Mouse (Mus musculus) heart, adult 18-20 months (tissue): ENCODE results near the gene Gm37240. TPM values are rescaled to one million over a fixed set of nuclear protein-coding genes. Genes with fewer than 3 reads are reported as not detected.
"Not testable (repeated sequence)": the region's sequence is repeated elsewhere in the genome, so short reads cannot be mapped to it uniquely, and the experiment has no call there.

ENCODE experiments used
- DNase-seq, 2 experiments: peaks; one replicate each; pipeline ENCODE4 v3.0.0; 2021 to 2022; ENCODE audit warnings: mixed read lengths in 1 of 2
- total RNA-seq, 2 experiments: library from RNA; stranded (reverse); gene quantifications; 2 replicates each; pipeline ENCODE4 v1.2.3; 2021

Gm37240 gene
- total RNA-seq, 2 experiments from 2014 or later: 30.0 to 39.3 TPM

DNA sequence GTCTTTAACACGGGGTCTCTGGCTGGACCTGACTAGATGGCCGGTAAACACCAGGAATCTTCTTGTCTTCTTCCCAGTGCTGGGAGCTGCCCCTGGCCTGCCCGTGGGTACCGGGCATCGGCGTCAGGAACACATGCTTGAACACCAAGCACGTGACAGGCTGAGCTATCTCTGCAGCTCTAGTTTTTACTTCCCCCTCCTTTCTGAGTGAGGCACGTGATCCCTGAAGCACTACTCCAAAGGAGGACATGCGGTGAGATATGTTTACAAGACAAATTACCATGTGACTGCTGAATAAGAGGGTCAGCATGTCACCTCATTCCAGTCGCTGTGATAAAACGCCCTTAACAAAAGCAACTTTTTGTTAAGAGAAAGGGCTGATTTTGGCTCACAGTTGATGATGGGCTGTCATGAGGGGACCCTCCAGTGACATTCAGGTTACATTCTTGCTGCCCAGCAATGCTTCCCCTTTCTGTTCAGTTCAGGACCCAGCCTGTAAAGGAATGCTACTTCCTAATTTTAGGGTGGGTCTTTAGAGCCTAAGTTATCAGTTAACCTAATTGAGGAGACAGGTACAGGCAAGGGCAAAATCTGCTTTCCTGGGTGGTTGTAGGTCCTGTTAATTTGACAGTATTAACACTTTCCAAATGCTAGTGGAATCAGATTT, 1003.4 kb downstream of the Gm37240 start:
- DNase-seq: peak; percentile 60 to 70

DNA sequence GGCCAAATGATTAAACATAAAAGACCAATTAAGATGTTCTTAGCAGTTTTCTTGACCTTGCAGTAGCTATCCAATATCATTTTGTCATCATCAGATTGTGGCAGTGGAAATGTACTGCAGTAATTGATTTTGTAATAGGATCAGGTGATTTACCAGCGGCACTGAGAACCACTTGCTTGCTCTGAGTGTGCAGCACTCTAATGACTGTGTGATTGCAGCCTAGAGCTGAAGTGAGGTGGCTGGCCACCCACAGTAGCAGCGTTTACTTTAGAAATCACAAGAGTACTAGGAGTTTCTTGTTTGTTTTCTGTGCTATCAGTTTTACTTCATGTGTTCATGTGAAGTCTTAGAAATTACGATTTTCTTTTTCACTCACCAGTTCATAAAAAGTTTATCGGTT, 1011.1 kb downstream of the Gm37240 start:
- no peak for DNase-seq

DNA sequence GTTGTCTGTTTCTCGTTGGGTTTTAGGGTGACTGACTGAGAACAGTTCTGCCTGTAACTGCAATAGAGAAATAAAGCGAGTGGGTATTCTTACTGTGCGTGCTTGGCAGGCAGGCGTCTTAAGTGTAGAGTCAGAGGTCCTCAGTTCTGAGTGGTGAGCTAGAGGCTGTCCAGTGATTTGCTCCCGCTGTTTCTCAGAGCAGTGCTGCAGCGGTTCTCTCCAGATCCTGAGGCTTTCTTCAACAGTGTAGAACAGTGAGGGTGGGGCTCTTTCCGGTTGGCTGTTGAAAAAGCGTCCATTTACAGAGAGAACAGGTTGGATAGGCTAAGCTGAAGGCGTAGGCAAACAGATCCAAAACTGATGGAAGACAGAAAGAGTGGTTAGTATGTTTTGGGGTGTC, 1012.0 kb downstream of the Gm37240 start:
- no peak for DNase-seq

DNA sequence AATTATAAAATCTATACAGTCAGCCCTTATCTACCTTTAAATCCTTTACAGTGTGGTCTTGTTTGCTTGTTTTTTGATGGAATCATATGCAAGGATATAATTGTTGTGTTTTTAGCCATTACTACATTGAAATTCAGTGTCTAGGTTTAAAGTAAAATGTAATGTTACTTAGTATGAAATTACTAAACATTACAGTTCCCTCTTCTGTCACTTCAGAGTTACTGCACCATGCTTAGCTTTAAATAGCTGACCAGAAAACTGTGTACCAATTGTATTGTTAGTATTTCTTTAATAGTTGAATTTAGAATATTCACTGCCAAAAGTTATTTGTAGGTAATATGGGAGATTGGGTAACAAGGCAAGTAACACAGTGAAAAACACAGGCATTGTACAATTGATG, 1017.2 kb downstream of the Gm37240 start:
- DNase-seq: no peak

DNA sequence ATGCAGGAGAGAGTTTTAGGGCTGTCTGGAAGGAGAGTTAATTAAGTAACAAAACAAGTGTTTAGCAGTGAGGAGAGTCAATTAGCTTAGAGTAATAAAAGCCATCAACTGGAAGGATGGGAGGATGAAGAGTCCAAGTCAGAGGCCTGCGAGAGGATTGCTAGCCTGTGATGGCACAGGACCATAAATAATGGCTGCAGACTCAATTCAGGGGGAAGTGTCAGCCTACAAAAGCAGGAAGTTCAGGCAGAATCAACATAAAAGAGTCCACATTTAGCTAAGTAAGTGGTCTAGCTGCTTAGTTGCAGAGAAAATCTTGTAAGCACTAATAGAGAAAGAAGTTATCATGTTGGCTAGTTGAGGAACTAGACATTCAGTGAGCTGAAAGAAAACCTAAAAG, 1019.3 kb downstream of the Gm37240 start:
- no peak for DNase-seq

DNA sequence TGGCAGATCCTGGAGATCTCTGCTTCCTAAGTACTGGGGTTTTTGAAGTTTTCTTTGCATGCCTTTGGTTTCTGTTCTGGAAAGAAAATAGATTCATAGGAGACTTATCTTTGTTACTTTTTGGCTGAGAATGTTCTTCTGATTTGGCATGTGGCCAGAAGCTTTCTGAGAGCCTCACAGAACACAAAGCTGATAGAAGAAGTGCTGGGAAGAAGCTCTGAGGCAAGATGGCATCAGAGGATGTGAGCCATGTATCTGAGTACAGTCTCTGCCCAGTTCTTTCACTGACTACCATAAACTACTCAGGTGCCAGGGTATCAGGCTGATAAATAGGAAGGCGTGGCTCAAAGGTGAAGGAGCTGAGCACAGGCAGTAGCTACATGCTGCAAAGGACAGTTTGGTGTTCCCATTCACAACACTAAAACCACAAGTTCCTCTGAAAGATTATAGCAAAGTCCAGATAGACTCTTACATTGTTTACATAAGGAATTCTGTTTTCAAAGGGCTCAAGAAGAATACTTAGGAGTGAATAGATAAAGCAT, 1019.8 kb downstream of the Gm37240 start:
- no peak for DNase-seq

DNA sequence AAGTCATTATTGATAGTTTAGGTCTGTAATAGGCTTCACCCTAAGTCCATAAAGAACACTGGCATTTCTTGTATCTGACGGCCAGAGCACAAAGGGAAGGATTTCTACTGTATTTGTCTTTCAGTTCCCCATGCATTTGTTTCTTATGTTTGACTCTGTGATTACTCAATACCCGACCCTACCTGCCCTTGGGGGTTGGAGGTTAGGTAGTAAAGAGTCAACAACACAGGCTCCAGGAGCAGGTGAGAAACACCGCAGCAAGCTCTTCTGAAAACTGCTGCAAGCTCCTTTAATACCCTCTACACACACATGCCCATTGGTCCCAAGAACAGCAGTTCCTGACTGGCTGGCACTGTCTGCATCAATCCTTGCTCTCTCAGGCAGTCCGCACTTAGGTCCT, 1020.5 kb downstream of the Gm37240 start:
- no peak for DNase-seq

DNA sequence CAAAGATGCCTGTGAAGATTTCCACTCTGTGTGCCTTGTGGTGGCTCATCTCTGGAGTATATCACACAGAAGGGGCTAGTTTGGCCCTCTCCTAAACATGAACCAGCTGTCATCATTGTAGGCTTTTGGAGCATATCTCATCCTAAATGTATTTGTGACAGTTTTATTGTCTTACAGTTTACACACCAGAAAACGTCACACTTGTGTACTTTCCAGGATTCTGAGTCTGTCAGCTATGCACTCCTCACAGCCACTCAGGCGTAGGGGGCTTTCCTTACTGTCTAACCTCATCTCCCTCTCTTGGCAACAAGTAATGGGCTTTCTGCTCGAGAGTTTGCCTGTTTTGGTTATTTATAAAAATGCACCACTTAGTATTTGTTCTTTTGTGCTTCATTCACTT, 1021.6 kb downstream of the Gm37240 start:
- DNase-seq: no peak

DNA sequence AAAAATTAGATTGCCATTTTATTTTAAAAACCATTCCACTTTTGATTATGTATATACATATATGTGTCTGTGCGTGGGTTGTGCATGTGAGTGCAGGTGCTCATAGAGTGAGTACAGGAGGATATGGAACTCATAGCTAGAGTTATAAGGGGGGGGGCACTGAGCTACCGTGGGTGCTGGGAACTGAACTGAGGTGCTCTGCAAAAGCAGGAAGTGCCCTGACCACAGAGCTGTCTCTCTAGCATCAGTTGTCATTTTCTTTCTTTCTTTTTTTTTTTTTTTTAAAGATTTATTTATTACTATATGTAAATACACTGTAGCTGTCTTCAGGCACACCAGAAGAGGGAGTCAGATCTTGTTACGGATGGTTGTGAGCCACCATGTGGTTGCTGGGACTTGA, 1025.5 kb downstream of the Gm37240 start:
- DNase-seq: not testable (repeated sequence)

DNA sequence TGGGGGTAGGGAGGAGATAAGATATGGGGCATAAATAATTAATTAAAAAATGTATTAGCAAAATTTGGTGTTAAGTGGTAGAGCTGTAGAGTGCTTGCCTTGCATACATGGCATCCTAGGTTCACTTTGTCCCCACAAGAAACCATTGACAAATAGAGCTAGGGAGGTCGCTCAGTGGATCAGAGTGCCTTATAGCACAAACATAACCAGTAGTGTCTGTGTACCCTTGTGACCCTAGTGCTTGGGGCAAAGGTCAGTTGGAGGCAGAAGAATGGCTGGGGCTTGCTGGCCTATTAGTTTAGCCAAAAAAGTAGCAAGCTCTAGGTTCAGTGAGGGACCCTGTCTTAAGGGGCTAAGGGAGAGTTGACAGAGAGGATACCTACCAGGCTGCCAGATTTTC, 1026.6 kb downstream of the Gm37240 start:
- no peak for DNase-seq

DNA sequence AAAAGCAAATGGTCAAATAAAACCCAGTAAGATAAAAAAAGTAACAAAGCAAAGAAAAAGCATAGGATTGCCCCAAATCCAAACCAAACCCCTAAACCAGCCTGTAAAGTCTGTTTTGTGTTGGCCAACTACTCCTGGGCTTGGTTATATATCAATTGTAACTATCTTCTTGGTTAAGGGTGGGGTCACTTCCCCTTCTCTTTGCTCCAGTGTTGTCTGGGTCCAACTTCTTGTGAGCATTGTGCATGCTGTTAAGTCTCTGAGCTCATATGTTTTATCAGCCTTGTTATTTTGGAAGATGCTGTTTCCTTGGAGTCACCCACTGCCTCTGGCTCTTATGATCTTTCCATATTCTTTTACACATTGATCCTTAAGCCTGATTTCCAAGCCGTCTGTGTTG, 1032.9 kb downstream of the Gm37240 start:
- DNase-seq: no peak

DNA sequence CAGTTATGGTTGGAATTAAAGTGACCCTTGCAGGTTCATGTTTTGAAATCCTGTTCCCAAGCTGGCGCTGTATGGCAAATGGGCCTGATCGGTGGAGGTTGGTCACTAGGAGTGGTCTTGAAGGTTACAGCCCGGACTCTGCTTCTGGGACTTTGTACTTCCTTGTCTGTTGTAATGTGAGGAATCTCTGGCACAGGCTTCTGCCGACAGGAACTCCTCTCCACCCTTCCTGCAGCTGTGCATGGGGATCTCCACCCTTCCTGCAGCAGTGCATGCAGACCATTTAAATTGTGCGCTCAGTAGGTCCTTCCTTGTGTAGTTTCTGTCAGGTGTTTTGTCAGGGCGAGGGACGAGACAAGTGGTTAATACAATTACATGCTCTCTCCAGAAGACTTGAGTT, 1034.4 kb downstream of the Gm37240 start:
- peak; percentile 71 to 90 for DNase-seq

DNA sequence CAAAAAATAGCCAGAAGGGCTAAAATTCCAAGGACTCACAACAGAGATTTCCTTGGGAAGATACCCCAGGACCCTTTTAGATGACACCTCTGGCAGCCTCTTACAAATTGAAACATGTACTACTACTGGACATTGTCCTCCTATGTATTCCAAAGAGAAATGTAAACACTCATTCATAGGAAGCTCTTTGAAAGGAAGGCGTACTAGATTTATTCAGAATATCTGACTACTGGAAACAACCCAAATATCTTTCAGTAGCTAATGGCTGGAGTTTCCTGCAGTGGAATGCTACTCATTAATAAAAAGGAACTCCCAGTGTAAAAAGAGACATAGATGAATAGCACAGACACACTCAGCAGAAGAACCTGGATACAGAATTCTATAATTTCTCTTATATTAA, 1035.5 kb downstream of the Gm37240 start:
- no peak for DNase-seq

DNA sequence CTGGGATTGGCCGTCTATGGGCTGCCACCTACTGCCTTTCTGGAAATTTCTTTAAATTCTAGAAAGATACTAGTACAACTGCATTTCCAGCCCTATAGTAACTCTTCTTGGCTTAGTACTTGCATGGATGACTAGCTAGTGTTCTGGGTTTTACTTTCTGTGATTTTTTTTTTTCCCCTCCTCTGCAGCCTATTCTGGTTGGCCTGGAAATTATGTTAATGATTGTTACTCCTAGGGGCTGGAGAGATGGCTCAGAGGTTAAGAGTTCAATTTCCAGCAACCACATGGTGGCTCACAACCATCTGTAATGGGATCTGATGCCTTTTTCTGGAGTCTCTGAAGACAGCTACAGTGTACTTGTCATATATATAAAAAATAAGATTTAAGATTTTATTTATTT, 1036.9 kb downstream of the Gm37240 start:
- DNase-seq: no peak

DNA sequence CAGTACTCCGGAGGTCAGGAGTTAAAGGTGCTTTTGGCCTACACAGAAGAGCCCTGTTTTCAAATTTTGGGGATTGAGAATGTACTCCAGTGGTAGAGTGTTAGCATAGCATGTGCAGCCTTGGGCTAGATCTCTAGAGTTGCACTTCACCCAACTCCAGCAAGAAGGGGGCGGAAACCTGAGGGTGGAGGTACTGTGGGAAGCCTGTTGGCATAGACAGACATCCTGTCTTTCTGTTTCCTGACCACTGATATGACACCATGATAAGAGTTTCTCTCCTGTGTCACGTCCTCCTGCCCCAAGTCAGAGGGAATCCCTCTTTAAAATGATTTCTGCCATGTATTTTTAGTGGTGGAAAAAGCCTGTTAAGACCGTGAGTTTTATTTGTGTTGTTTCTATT, 1038.5 kb downstream of the Gm37240 start:
- peak in 1 of 2 experiments; percentile 60 for DNase-seq

DNA sequence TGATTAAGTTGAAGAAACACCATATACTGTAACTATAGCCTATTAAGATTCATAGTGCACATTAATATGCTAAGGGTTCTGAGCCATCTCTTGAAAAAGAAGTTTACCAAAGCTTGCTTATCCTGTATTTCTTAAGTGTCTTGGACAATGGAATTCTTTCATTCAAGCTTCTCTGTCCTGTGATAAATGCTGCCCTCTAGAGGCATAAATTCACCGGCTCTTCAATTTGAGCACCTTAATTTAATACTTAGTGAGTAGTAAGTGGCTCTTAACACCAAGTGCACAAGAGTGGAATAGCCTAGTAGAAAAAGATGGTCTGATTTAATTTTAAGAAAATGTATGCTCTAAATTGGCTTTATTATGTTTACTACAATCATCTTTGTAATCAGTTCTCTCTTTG, 1043.7 kb downstream of the Gm37240 start:
- peak; percentile 65 to 83 for DNase-seq

DNA sequence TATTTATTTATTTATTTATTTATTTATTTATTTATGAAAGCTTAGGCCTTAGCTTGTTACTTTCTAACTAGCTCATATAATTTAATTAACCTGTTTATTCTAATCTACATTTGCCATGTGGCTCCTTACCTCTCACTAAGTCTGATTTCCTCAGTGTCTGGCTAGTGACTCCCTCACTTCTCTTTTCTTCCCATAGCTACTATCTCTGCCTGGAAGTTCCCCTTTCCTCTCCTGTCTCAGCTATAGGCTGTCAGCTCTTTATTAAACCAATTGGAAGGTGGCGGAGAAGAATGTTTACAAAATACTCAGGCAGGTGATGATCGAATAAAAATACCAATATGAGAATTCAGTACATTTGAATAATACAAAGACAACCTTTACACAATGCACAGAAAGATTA, 1044.5 kb downstream of the Gm37240 start:
- no peak for DNase-seq

DNA sequence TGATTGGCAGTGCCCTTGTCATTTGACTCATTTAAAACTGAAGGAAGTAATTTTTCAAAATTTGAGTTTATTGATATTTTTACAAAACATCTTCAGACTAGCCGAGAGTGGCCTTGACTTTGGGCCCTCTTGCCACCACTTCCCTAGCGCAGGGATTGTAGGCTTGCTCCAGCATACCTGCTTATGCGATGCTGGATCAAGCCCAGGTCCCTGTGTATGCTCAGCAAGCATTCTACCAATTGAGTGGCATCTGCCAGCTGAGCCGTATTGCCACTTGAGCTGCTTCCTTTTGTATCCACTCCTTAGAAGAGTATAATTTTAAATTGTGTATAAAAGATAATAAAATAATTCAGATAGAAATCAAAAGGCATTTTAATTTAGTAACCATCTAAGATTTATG, 1046.0 kb downstream of the Gm37240 start:
- no peak for DNase-seq

DNA sequence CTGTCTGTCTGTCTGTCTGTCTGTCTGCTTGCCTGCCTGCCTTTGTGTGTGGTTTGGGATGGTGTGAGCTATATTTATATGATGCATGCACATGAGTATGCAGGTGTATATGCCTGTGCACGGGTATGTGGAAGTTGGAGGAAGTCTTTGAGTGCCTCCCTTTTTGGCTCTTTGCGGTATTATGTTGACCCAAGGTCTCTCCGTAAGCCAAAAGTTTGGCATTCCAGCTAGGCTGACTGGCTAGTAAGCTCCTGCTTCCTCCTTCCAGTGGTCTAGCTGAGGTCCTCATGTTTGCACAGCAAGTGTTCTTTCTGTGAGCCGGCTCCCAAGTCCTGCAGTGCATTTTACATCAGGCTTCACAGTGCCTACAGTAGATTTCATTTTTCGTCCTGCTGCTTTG, 1047.8 kb downstream of the Gm37240 start:
- DNase-seq: no peak

DNA sequence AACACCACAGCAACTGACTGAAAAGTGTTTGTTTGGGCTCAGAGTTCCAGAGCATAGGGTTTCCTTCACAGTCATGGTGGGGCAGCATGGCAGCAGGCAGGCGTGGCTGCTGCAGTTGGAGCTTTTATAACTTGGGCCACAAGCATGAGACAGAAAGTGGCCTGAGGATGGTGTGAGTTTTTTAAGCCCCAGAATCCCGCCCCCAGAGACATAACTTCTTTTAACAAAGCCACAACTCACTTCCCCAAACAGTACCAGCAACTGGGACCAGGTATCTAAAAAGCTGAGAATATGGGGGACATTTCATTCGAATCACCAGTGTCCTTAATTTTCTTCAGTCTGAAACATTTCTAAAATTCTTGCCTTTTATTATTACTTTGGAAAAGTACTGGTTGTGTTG, 1049.3 kb downstream of the Gm37240 start:
- DNase-seq: no peak

DNA sequence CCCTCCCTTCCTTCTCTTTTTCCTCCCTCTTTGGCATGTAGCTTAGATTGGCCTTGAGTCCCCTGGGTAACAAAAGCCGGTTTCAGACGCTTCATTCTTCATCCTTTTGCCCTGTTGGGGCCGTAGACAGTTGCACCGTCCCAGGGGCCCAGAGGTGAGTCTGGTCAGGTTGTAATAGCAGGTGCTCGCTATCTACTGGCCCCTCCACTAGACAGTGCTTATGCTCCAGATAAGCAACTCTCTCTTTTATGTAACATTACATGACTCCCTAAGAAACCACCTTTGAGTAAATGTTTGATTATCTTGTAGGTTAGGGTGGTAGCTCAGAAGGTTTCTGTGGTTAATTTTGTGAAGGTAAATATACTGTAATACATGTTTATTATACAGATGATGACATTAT, 1051.3 kb downstream of the Gm37240 start:
- DNase-seq: no peak

DNA sequence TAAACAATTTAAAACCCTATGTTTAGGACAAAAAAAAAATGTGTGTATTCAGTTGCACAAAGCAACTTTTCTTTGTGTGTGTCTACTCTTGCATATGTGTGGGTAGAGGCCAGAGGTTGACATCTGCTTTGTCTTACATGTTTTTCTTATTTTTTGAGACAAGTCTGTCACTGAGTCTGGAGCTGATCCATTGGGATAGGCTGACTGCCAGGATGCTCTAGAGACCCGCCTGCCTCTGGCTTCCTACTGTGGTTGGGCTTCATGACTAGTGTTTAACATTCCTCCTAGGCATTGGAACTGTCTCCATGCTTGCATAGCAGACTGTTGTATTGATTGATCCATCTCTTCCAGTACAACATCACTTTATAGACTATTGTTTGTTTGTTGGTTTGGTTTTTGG, 1058.0 kb downstream of the Gm37240 start:
- no peak for DNase-seq

DNA sequence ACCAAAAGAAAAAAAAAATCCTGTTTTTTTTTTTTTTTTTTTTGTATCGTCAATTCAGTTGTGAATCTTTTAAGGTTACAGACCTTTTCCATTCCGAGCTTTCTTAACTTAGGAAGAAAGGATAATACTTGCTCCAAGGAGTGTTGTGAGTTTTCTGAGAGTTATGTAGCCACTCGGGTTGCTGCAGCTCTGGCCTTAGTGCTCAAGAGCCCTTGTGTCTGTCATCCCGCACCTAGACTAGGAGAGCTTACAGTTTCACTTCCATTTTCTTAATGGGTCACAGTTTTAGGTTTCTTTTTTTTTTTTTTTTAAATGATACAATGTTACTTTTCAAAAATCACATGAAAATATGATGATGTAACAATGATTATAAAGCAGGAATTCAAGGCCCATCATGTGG, 1059.7 kb downstream of the Gm37240 start:
- DNase-seq: no peak

DNA sequence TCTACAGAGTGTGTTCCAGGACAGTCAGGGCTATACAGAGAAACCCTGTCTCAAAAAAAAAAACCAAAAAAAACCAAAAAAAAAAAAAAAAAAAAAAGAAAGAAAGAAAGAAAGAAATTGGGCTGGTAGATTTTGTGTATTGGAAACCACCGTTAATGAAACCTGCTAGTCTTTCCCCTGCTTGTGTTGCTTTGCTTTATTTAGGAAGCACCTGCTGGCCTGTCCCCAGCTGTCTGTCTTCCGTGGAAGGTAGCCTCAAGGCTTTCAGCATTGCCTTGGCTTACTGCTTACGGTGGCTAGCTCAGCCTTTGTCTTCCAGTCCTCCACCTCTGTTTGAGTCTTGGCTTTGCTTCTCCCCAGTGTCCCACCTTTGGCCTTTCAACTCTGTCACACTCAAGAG, 1060.4 kb downstream of the Gm37240 start:
- no peak for DNase-seq

DNA sequence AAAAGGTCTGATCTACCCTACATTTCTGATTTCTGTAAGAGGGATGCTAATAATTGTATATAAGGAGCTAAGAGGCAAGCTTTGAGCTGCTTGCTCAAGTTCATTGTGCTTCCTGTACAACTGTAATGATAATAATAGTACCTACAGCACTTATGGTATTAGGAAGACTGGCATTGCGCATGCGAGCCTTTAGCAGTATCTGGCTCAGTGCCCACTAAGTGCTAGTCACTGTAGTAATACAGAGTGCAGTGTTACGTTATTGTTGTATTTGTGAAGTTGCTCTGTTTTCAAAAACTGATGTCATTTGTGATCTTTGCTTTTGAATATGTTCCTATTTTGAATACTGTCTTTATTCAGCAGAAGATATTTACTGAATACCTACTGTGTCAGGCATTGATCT, 1060.9 kb downstream of the Gm37240 start:
- peak; percentile 33 to 38 for DNase-seq
